Mouse (Mus musculus) left cerebral cortex, postnatal 25 days (tissue): Measurements from ENCODE around the gene Apela. TPM values are rescaled to one million over a fixed set of nuclear protein-coding genes. Genes with fewer than 3 reads are reported as not detected.
A peak's percentile ranks its signal among the peaks of the same experiment; 100 is the strongest.
"Not testable (repeated sequence)": the region's sequence is repeated elsewhere in the genome, so short reads cannot be mapped to it uniquely, and the experiment has no call there.

ENCODE experiments used
- DNase-seq, 2 experiments: peaks; one replicate each; pipeline ENCODE4 v3.0.0; 2022; ENCODE audit warnings: low spot score in 2 of 2, mixed read lengths in 1 of 2
- intact Hi-C: fragments of 180-260 bp; cut with DNase I; formaldehyde crosslinking; loops from one replicate; pipeline ENCODE4 v1.15.1; 2025
- total RNA-seq, 2 experiments: library from RNA; stranded (reverse); gene quantifications; 2 replicates each; pipeline ENCODE4 v1.2.3; 2021

The Apela gene
- total RNA-seq, 2 experiments from 2014 or later: not detected

GRCm38 (mm10) chr8:65029776-65030175, 7.4 kb downstream of the Apela start:
- intact Hi-C loops: loop anchor here (10.0 kb wide), 1 partner anchor 1415 kb away; no protein-coding TSS in a partner anchor
- DNase-seq: no peak

- DNase-seq: no peak
- intact Hi-C loops: loop anchor here (10.0 kb wide), 1 partner anchor 1416 kb away; no protein-coding TSS in a partner anchor
Observed at GRCm38 (mm10) chr8:65028959-65029686, 8.0 kb downstream of the Apela start.

- intact Hi-C loops: loop anchor here (1.0 to 10.0 kb wide), 2 partner anchors 88 to 1422 kb away; no protein-coding TSS in a partner anchor
Observed at GRCm38 (mm10) chr8:65022485-65022884, 14.7 kb downstream of the Apela start.

GRCm38 (mm10) chr8:65018423-65018822, 18.7 kb downstream of the Apela start, which contains the start of the genes Trim61 and Trim60:
Gene Trim61 (minus strand): TSS chr8:65018523.
Gene Trim60 (minus strand): TSS chr8:65018584.
- intact Hi-C loops: no loop called here
- no peak for DNase-seq

More at GRCm38 (mm10) chr8:65022485-65022884, 14.7 kb downstream of the Apela start:
- DNase-seq: peak; percentile 62 to 71

- intact Hi-C loops, DNase-seq: not testable (repeated sequence)
Observed at GRCm38 (mm10) chr8:65007616-65008015, 29.5 kb downstream of the Apela start.

GRCm38 (mm10) chr8:64998806-64999365, 38.2 kb downstream of the Apela start:
- intact Hi-C loops: no loop called here
- DNase-seq: no peak

- no peak for DNase-seq
- intact Hi-C loops: no loop called here
Observed at GRCm38 (mm10) chr8:64987731-64988130, 49.4 kb downstream of the Apela start, which contains the start of gene Trim75. Gene Trim75 (minus strand): TSS chr8:64987831.

- intact Hi-C loops: no loop called here
- DNase-seq: no peak
Observed at GRCm38 (mm10) chr8:64983150-64983897, 53.8 kb downstream of the Apela start.

Other genes starting within 250 kb of the Apela start
- 100 to 1,000 TPM; 153 to 175 TPM for gene Klhl2, start 187.3 kb downstream of the Apela start, total RNA-seq
- 10 to 100 TPM; 20.7 to 24.9 TPM for gene Tmem192, start 90.2 kb downstream of the Apela start, total RNA-seq
- not detected for gene Trim75, start 49.5 kb downstream of the Apela start, total RNA-seq
- not detected for gene Trim61, start 18.8 kb downstream of the Apela start, total RNA-seq
- not detected for gene Trim60, start 18.8 kb downstream of the Apela start, total RNA-seq
- not detected for gene Gm10663, start 37.7 kb upstream of the Apela start, total RNA-seq
- gene BC030870, start 92.2 kb upstream of the Apela start, total RNA-seq: not detected